Mouse (Mus musculus) embryo, embryonic 10 days (tissue): ENCODE results near the gene Exoc6.

ENCODE experiments used
- DNase-seq: peaks from one replicate; pipeline ENCODE4 v3.0.0-alpha.2; 2015; ENCODE audit warnings: low spot score

The Exoc6 gene

DNA sequence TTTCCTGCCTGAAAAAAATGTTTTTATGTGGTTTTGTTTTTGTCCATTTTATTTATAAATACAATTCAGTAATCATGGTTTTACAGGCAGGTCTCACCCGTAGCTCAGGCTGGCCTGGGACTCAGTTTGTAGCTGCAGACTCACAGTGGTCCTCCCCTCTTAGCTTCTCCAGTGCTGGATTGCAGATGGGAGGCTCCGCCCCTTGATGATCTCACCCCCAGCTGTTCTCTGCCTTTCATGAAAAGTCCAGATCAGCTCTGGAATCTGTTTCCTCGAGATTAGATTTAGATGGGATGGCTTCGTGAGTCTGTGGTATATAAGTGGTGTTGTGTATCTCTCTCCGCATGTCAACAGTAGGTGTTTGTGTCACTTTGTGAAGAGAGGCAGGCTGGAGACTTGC, 24.6 kb downstream of the Exoc6 start:
- peak; percentile 41 for DNase-seq

DNA sequence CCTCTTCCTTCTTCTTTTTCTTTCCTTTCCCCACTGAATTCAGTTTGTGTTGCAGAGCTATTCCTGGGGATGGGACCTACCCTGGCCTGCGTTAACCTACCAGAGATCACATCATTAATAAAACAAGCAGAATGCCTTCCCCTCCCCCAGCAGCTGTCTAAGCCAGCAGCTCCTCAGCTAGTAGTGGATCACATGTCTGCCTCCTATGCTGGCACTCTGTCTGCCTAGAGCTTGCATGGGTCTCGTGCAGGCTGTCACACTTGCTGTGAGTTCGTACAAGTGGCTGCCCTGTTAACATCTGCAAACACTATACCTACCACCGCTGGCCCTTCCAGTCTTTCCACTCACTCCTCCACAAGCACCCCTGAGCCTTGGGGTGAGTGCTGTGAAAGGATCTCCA, 29.4 kb downstream of the Exoc6 start:
- DNase-seq, result peak; percentile 39

DNA sequence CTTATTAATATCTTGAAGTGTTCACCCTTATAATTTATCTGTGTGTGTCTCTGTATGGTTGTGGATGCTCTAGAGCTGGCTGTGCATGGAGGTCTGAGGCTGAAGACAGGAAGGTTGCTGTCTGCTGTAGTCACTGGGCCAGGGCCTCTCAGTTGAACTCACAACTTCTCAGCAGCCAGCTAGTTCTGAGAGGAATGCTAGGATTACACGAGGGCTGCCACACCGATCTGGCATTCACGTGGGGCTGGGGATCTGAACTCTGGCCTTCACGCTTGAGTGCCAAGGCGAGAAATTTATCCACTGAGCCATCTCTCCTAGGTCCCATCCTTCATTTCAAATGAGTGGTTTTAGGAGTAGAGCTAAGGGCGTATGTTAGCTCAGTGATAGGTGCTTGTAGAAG, 30.2 kb downstream of the Exoc6 start:
- DNase-seq, result no peak

DNA sequence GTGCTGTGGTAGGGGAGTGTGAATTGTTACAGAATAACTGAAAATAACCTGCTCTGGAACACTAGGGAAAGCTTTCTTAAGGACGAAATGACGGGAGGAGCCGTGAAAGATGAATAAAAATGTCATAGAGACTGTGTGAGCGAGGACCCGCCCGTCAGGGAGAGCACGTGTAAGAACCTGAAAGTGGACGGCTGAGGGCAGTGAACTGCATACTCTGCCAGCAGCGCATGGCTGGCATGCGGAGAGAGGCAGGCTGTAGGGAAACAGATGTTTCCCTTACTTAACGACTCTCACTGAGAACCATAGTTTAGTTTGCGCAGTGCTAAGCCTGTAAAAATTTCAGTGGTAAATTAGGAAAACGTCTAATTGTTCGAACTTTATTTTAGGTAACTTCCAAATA, 35.0 kb downstream of the Exoc6 start:
- DNase-seq, result peak; percentile 40

DNA sequence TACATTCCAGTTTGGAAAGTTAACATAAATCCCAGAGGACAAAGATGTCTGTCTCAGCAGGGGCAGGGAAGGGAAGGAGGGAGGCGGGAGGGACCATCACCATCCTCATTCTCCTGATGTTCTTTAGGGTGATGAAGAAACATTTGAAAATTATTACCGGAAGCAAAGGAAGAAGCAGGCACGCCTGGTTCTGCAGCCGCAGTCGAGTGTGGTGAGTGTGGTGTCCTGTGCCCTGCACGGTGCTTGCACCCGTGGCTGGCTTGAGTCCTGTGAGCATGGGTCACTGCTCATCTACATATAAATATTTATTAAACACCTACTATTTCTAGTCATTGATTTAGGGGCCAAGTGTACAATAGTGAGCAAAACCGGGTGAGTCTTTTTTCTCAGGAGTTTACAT, 35.5 kb downstream of the Exoc6 start:
- DNase-seq, result no peak

DNA sequence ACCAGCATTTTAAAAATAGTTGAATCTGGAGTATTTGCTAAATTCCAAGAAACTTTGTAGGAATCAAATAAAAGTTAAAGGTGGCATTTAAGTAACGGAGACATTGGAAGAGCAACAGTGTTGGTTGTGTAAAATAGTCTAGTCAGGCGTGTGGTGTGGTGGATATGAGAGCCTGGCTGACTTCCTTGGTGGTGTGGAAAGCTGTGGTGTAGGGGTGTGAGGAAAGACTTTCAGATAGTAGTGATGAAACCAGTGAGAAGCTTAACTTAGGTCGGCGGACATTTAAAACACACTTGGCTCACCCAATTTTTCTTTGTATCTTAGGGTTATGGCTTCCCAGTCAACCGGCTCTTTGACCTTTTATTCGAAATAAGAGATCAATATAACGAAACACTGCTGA, 40.3 kb downstream of the Exoc6 start:
- no peak for DNase-seq

DNA sequence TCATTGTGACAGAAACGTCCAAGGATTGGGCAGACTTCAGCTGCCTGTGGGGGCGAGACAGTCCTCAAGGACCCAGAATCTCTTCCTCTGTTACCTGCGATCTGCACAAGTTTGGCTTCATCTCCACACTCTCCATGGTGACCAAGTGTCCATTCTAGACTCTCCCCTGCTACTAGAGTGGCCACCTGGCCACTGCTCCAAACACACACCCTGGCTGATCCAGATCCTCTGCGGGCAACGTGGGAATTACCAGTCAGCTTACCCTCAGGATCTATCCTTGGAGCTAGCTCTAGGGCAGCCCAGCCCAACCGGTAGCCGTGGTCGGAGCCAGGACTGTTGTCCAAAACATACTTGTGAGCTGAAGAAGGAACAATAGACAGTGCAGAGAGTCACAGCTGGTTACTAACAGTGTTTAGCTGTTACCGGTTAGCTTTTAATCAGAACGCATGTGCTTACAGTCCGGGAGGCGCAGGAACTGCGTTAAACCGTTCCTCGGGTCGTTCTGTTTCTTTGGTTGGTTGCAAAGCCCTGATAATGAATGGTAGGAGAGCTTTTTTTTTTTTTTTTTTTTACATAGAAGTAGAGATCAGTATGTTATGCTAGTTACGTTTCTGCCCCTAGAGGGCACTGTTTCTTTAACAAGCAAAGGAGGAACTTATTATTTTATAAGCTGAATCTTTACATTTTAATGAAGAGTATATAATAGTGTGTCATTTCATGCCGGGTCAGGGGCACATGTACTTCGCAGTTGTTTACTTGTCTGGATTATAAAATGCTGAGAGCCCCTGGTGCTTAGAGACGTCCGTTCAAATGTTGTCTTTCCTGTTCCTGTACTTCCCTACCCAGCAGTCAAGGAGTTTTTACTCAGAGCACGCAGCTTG, 52.0 kb downstream of the Exoc6 start:
- peak; percentile 81 for DNase-seq

DNA sequence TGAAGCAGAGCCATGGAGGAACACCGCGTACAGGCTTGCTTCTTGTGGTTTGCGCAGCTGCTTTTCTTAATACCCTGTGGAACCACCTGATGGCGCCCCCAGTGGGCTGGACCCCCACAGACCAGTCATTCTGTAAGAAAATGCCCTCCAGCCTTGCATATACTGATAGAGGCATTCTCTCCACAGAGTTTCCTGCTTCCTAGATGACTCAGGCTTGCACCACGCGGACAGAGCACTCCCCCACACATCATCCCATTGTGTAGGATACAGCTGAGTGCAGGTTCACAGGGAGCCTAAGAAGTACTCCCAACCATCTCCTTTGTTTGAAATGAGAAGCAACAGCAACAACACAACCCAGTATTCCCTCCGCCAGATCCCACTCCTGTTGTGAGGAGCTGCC, 59.8 kb downstream of the Exoc6 start:
- DNase-seq, result no peak

DNA sequence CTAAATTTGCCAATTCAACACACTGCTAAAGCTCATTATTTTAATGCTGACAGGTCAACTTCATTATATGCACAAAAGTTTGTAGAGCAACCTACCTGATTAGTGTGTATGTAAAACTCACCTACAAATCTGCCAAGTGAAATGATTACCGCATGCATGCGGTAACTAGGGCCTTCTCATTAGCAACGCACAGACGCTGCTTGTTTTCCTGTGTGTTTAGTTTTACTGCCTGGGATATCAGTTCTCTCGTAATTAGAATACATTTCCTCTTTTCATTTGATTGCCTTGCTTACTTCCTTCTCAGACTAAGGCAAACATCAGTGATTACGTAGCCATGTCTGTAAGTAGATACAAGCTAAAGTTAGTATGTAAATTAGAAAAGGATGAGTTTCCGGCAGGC, 62.7 kb downstream of the Exoc6 start:
- DNase-seq, result no peak

DNA sequence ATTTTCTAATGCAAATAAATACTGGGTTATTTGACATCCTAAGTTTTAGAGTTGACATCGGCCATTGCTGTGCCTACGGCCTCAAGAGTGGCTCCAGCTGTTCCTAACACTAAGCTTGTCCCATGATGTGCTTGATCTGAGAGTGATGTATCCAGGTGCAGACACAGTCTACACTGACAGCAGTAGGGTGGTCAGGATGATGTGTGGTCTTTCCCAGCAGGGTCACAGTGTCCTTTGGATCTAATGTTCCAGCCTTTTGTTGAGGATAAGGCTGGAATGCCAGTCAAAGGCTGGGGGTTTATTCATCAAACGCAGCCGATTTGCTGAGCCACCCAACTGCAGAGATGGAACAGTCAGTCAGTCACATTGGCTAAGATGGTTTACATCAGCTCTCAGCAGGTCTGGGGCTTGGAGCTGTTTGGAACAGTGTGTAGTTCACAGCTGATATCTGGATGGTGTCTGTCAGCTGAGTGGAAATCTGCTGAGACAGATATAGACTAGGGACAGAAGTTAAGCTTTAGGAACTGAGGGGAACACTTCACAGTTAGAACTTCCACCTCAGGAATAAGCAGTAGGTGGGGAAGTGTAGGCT, 64.9 kb downstream of the Exoc6 start:
- DNase-seq, result no peak

DNA sequence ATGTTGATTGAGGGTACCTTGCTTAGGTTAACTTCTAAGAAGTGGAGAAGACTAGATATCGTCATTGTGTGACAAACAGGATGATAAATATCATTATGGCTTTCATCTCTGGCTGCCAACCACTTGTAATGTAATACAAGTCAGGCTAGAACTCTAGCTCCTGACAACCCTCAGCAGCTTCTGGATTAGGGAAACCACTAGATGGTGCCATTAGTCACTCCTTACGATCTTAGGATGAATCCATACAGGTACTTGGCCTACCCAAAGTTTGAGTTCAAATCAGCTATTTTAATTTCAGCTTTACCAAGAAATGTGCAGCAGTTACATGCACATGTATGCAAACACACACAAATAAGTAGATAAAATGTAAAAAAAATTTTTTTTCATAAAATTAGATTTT, 97.8 kb downstream of the Exoc6 start:
- peak; percentile 74 for DNase-seq

DNA sequence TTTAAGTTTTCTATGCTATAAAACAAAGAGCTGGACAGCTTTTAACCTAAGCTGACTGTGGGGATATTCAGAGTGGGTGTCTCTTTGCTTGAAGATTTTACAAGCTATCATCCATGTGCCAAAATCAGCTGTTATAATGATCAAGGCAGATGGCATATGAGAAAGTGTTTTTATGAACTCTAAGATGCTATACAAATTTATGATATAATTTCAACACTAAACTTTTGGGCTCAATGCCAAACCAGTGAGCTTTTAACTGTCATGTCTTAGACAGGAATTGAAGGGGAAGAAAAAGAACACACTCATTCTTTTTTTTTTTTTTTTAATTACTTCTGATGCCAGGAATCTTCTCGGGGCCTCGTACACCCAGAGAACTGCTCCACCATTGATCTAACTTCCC, 100.3 kb downstream of the Exoc6 start:
- DNase-seq, result no peak

DNA sequence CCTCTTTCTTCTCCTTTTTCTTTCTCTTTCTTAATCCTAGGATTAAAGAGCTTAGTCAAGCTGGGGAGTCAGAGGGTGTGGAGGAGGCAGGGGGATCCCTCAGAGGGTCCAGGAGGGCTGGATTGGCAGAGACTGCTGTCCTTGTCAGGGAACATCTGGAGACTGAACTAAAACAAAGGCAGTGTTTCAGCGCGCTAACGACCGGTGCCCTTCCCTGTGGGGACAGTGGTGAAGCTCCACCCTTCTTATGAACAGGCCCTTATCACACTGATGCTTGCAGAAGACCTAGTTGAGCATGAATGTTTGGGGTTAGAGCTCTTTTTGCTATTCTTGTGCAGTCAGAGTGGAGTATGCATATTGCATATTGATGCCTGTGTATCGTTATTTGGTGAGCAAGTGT, 103.8 kb downstream of the Exoc6 start:
- DNase-seq, result peak; percentile 39

DNA sequence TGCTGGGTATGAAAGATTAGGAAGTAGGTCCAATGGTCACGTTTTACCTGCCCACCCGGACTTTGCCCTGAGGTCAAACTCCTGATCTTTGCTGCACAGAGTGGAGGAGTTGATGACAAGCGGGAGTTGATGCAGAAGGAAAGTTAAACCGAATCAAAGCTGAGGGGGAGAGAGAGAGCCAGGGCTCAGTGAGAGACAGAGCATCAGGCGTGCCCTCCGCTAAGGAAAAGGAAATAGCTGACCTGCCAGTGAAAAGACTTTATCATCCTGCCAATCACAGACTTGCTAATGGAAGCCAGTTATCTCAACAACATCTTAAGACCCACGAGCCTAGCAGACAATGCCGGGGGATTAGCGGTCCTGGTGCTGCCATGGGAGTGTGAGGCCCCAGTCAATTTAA, 106.2 kb downstream of the Exoc6 start:
- peak; percentile 76 for DNase-seq

DNA sequence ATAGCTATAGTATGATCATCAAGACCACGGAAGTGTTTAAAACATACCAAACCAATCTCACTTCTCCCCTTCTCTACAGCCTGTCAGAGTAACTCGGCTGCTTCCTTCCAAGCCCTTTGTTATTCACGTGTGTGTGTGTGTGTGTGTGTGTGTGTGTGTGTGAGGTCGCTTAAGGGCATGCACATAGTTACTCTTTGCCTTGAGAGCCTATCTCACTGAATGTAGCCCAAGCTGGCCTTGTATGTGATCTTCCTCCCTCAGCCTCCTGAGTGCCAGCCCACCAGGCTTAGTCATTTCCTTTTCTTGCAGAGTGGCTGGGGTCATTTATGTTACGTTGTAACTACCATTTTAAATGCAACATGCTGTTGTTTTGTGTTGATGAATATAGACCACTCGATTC, 115.0 kb downstream of the Exoc6 start:
- DNase-seq, result no peak

DNA sequence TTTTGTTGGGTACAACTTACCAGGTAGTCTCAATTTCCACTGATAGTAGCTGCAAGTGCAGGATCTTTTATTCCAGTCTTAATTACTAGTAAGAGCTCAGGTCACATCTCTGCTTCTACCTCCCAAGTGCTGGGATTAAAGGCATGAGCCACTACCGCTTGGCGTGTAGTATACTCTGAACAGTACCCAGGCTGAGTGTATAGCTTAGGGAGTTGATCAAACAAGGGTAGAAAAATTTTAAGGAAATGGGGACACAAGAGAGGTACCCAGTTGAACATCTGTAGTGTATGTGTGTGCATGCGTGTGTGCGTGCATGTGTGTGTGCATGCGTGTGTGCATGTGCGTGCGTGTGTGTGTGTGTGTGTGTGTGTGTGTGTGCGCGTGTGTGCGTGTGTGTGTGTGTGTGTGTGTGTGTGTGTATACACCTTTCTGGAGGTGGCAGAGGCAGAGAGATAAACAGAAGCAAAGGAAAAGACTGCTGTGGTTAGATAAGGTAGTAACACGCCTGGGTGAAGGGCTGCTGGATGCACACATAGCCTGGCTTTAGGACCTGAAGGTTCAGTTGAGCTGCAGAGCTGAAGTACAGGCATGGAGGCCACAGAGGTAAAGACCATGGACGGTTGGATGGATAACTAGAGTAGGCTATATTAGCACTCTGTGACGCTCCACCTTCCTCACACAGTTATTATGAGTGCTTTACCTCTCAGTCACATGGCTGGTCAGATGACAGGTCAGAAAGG, 117.8 kb downstream of the Exoc6 start:
- no peak for DNase-seq

DNA sequence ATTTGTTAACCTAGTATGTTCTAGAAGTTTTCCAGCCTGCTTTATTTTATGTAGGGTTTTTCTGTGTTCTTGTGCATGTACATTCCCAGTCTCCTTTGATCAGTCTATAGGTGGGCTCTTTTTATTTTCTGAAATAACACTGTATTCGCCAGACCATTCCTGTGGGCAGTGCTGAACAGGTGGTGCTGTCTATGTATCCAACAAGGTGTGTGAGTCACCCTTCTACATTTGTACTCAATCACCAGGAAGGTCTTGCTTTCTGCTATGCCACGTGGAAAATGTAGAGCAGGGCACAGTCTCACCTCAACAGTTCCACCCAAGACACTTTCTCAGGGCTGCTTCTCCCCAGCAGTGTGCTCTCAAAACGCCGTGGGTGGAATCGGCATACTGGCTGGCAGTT, 118.4 kb downstream of the Exoc6 start:
- no peak for DNase-seq

DNA sequence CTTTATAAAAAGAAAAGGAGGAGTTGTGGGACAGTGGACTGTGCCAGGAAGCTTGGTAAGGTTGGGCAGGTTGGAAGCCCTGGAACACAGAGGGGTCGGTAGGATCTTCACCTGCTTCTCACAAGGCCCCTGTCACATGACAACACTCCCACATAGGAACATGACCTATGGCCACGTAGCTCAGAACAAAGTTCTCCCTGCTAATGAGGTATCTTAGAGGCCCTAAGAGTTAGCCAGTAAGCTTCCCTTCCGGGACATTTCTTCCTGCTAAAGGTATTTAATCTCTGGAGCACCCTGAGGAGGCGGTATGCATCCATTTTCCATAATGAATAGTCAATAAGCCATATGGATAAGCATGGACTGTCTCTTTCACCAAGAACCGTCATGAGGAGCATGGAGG, 119.3 kb downstream of the Exoc6 start:
- DNase-seq, result no peak

DNA sequence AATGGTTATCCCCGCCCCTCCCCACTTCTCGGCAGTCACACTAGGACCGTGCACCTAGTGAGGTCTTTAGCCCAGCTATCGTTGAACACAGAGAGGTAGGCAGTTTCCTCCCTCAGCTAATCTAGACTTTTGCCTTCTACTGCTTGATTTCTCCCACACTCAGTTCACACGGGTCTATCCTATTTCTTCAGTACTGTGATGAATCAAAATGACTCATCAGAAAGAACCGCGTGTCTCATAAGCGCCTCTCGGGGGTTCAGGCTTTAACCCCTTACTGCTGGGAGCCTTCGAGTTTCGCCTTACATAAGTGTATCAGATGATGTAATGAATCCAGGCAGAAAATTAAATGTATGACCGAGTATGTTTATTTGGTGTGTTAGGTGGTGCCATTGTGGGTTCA, 123.2 kb downstream of the Exoc6 start:
- DNase-seq, result no peak

DNA sequence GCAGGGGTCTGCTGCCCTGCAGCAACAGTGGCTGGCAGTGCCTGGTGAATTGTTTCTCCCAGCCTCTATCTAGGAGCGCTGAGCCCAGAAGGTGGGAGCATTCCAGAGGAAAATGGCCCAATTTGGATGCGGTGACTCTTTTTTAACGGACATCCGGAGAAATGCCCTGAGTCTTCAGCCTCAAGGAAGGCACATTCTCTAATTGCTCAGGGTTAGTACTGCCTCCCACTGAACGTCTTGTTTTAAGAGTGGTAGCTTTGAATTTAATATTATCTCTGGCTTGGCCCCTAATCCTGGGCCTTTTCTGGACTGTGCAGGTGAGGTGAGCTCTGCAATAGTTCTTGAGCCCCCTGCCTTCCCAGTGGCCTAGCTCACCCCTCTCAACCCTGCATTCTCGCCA, 135.1 kb downstream of the Exoc6 start, which contains the start of gene Cyp26c1:
Cyp26c1 (plus strand) TSS at position 301 of the 400 bp plus-strand sequence.
- DNase-seq, result no peak

DNA sequence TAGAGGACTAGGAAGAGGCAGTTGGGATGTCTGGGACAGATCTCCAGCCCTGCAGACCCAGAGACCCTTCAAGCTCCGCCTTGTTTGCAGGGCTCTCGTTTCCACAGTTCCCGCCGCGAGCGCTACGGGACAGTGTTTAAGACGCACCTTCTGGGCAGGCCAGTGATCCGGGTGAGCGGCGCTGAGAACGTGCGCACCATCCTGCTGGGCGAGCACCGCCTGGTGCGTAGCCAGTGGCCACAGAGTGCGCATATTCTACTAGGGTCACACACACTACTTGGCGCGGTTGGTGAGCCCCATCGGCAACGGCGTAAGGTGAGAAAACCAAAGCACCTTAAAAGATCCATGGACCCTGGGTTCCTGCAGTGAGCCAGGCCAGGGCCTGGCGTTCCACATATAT, 136.1 kb downstream of the Exoc6 start:
- no peak for DNase-seq

DNA sequence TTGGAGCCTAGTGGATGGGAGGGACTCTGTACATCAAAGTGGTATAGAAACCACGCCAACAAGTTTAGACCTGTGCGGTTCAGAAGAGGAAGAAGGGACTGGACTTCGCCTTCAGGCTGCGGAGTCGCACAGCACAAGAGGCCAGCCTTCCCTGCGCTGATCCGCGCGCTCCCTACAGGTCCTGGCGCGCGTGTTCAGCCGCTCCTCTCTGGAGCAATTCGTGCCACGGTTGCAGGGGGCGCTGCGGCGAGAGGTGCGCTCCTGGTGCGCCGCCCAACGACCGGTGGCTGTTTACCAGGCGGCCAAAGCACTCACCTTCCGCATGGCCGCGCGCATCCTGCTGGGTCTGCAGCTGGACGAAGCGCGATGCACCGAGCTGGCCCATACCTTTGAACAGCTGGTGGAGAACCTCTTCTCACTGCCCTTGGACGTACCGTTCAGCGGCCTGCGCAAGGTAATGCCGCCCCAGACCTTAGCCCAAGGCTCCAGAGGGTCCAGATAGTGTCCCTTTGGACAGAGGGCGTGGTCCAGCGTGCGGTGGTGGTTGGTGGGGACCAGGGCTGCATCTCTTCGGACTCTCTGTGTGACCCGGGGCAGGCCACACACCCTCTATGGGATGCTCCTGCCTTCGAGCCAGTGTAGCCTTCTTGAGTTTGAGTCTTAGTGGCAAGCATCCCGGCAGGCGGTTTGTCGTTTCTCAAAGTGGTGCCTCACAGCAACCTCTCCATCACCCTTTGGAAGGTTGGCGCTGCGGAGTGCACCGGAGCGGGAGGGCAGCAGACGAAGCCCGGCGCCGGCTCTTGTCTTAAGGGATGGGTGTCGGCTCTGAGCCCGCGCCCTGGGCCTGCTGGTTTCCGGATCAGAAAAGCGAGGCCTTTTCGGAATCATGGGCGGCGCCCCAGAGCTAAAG, 137.0 kb downstream of the Exoc6 start:
- peak; percentile 86 for DNase-seq
